Mouse (Mus musculus) right cerebral cortex, adult 18-20 months (tissue): ENCODE data around the gene Dusp14.
A peak's percentile ranks its signal among the peaks of the same experiment; 100 is the strongest.

Source experiments
- DNase-seq: peaks from one replicate; pipeline ENCODE4 v3.0.0; 2022; ENCODE audit warnings: mixed read lengths

The Dusp14 gene

GRCm38 (mm10) chr11:84011576-84011975, 57.5 kb downstream of the Dusp14 start:
- DNase-seq: no peak

- peak; percentile 22 for DNase-seq
Measured at GRCm38 (mm10) chr11:84011050-84011449, 58.0 kb downstream of the Dusp14 start.

- DNase-seq: no peak
Measured at GRCm38 (mm10) chr11:84010411-84010810, 58.6 kb downstream of the Dusp14 start.

GRCm38 (mm10) chr11:84009001-84009400, 60.1 kb downstream of the Dusp14 start:
- no peak for DNase-seq

- no peak for DNase-seq
Measured at GRCm38 (mm10) chr11:84003986-84004385, 65.1 kb downstream of the Dusp14 start.

GRCm38 (mm10) chr11:84001257-84001656, 67.8 kb downstream of the Dusp14 start:
- DNase-seq: no peak

- DNase-seq: no peak
Measured at GRCm38 (mm10) chr11:83999411-83999915, 69.6 kb downstream of the Dusp14 start.

GRCm38 (mm10) chr11:83998993-83999392, 70.1 kb downstream of the Dusp14 start:
- DNase-seq: no peak
